Mouse (Mus musculus): ENCODE measurements around the gene Spon1. TPM values are rescaled to one million over a fixed set of nuclear protein-coding genes. Genes with fewer than 3 reads are reported as not detected.

Gene Spon1
- polyA plus RNA-seq, 1 experiment from 2014 or later: 47.0 TPM

DNA sequence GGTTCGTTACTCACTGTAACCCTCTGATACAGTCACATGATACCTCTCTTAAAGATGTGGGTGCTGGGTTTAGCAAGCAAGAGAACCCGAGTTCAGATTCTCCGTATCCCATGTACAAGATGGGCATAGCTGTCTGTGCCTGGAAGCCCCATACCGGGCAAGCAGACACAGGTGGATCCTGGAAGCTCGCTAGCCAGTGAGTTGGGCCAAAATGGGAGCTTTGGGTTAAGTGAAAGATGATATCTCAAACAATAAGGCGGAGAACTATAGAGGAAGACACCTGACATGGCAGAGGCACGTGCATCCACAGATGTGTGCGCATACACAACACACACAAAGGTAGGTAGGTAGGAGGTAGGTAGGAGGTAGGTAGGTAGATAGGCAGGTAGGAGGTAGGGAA is 261.1 kb downstream of the Spon1 start:
- Histone ChIP-seq H3K4me1 (ENCODE audit: control insufficient read depth, insufficient read depth, low read length) (no peaks in the 10 kb centered on the region), H3K4me2 (ENCODE audit: low read length) (no peak overlapping the region), H3K27ac (ENCODE audit: low read length) (no peak overlapping the region), H3K4me3 (ENCODE audit: low read depth, low read length) (no peak overlapping the region), H3K9ac (ENCODE audit: low read depth, low read length) (no peak overlapping the region), H3K9me3 (replicated peaks; ENCODE audit: control insufficient read depth, low read length, poor library complexity, severe bottlenecking) (no peaks in the 10 kb centered on the region), H3K27me3 (ENCODE audit: control insufficient read depth, insufficient read depth, low read depth, low read length) (no peaks in the 10 kb centered on the region), H3K36me3 (ENCODE audit: control insufficient read depth, insufficient read depth, low read length) (no peaks in the 10 kb centered on the region)
- 91% methylated on average over 8 of the region's 8 CpGs for WGBS
- no peak for ATAC-seq

DNA sequence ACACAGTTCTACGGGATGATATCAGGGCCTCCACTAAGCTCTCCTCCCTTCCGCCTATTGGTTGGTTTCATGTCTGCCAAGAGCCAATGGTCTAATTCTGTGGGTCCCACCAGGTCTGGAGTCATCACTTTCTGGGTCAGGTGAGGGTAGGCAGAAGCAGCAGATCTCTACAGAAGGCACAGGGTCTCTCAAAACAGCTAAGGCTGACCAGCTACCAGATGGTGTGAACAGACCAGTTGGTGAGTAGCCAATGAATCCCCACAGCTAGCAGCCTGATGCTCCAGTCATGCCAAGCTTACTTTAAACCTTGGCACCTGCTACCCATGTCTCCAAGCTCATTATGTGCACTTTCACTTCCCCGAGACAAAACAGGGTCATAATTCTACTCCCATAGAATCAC is 261.6 kb downstream of the Spon1 start:
- Histone ChIP-seq H3K4me3 (ENCODE audit: low read depth, low read length) (no peak overlapping the region), H3K9me3 (replicated peaks; ENCODE audit: control insufficient read depth, low read length, poor library complexity, severe bottlenecking) (no peaks in the 10 kb centered on the region), H3K4me2 (ENCODE audit: low read length) (no peak overlapping the region), H3K27ac (ENCODE audit: low read length) (no peak overlapping the region), H3K4me1 (ENCODE audit: control insufficient read depth, insufficient read depth, low read length) (no peaks in the 10 kb centered on the region), H3K9ac (ENCODE audit: low read depth, low read length) (no peak overlapping the region), H3K36me3 (ENCODE audit: control insufficient read depth, insufficient read depth, low read length) (no peaks in the 10 kb centered on the region), H3K27me3 (ENCODE audit: control insufficient read depth, insufficient read depth, low read depth, low read length) (no peaks in the 10 kb centered on the region)
- no peak for ATAC-seq
- 89% methylated on average over 3 of the region's 3 CpGs for WGBS

DNA sequence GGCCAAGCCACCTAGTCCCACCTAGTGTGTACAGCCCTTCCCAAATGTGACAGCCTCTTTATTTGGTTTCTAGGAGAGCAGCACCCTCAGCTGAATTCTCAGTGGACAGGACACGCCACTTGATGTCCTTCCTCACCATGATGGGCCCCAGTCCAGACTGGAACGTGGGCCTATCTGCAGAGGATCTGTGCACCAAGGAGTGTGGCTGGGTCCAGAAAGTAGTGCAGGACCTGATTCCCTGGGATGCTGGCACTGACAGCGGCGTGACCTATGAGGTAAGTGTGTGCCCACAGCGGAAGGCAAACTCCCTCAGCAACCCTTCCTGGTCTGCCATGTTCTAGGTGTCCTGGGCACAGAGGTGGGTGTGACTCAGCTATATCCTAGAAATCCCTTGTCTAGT is 263.0 kb downstream of the Spon1 start:
- Histone ChIP-seq H3K4me1 (ENCODE audit: control insufficient read depth, insufficient read depth, low read length) (no peaks in the 10 kb centered on the region), H3K4me3 (ENCODE audit: low read depth, low read length) (no peak overlapping the region), H3K9ac (ENCODE audit: low read depth, low read length) (no peak overlapping the region), H3K27me3 (ENCODE audit: control insufficient read depth, insufficient read depth, low read depth, low read length) (no peaks in the 10 kb centered on the region), H3K36me3 (ENCODE audit: control insufficient read depth, insufficient read depth, low read length) (no peaks in the 10 kb centered on the region), H3K27ac (ENCODE audit: low read length) (no peak overlapping the region), H3K9me3 (replicated peaks; ENCODE audit: control insufficient read depth, low read length, poor library complexity, severe bottlenecking) (no peaks in the 10 kb centered on the region), H3K4me2 (ENCODE audit: low read length) (no peak overlapping the region)
- ATAC-seq: no peak
- WGBS: 94% methylated on average over 5 of the region's 5 CpGs

DNA sequence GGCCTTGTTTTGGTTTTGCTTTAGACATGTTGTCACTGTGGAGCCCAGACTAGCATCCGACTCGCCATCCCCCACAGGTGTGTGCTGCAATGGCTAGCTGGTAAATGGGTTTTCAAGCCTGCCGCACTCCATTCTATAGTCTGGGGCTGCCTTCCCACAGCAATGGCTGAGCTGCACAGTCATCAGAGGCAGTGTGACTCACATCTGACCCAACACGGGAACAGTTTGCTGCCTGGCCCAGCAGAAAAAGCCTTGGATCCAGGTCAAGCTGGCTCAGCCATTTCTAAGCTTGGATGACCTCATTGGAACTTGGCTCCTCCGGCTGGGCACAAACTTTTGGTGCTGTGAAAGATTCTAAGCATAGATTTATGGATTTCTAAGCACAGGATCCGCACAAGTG is 263.8 kb downstream of the Spon1 start:
- no peak for ATAC-seq
- Histone ChIP-seq H3K9ac (ENCODE audit: low read depth, low read length) (no peak overlapping the region), H3K36me3 (ENCODE audit: control insufficient read depth, insufficient read depth, low read length) (no peaks in the 10 kb centered on the region), H3K9me3 (replicated peaks; ENCODE audit: control insufficient read depth, low read length, poor library complexity, severe bottlenecking) (no peaks in the 10 kb centered on the region), H3K4me1 (ENCODE audit: control insufficient read depth, insufficient read depth, low read length) (no peaks in the 10 kb centered on the region), H3K4me2 (ENCODE audit: low read length) (no peak overlapping the region), H3K27me3 (ENCODE audit: control insufficient read depth, insufficient read depth, low read depth, low read length) (no peaks in the 10 kb centered on the region), H3K27ac (ENCODE audit: low read length) (no peak overlapping the region), H3K4me3 (ENCODE audit: low read depth, low read length) (no peak overlapping the region)
- 89% methylated on average over 6 of the region's 6 CpGs for WGBS

- 77% methylated on average over 4 of the region's 4 CpGs for WGBS
- Histone ChIP-seq H3K9ac (ENCODE audit: low read depth, low read length) (no peak overlapping the region), H3K4me1 (ENCODE audit: control insufficient read depth, insufficient read depth, low read length) (peaks cover 3% of the 10 kb centered on the region; the same call in 1 of the 2 replicates), H3K36me3 (ENCODE audit: control insufficient read depth, insufficient read depth, low read length) (peaks cover 5% of the 10 kb centered on the region; the same call in 1 of the 2 replicates), H3K4me3 (ENCODE audit: low read depth, low read length) (no peak overlapping the region), H3K27ac (ENCODE audit: low read length) (0 out of 2 replicates have a peak overlapping the region, but pooled peaks have one; percentile 44), H3K4me2 (ENCODE audit: low read length) (no peak overlapping the region), H3K27me3 (ENCODE audit: control insufficient read depth, insufficient read depth, low read depth, low read length) (no peaks in the 10 kb centered on the region), H3K9me3 (replicated peaks; ENCODE audit: control insufficient read depth, low read length, poor library complexity, severe bottlenecking) (no peaks in the 10 kb centered on the region)
- ATAC-seq: no peak
These were observed 271.4 kb downstream of the Spon1 start for GRCm38 (mm10) chr7:114037237-114037636.

DNA sequence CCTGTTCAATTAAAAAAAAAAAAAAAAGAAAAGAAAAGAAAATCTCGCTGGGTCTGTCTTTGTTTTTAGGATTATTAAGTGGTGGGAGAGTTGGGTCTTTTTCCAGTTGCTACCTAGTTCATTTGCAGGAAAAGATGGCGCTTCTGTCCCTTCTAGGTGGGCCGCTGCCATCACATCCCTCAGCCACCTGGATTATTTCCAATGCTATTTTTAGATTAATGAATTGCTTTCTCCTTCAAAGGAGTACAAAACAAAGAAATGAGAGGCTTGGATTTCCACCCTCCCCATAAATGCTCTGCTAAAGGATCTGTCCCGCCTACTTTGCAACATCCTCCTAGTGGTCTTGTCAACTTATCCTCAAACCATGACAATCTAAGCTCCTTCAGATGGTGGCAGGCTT is 275.6 kb downstream of the Spon1 start:
- H3K4me1 ChIP-seq (ENCODE audit: control insufficient read depth, insufficient read depth, low read length): peaks cover 3% of the 10 kb centered on the region; the same call in 1 of the 2 replicates
- no peak overlapping the region for H3K4me3 ChIP-seq (ENCODE audit: low read depth, low read length)
- 77% methylated on average over 4 of the region's 4 CpGs for WGBS
- no peak for ATAC-seq
- H3K27ac ChIP-seq (ENCODE audit: low read length): no peak overlapping the region
- no peaks in the 10 kb centered on the region for H3K9me3 ChIP-seq (replicated peaks; ENCODE audit: control insufficient read depth, low read length, poor library complexity, severe bottlenecking)
- H3K9ac ChIP-seq (ENCODE audit: low read depth, low read length): no peak overlapping the region
- H3K27me3 ChIP-seq (ENCODE audit: control insufficient read depth, insufficient read depth, low read depth, low read length): no peaks in the 10 kb centered on the region
- no peak overlapping the region for H3K4me2 ChIP-seq (ENCODE audit: low read length)
- peaks cover 5% of the 10 kb centered on the region; the same call in 1 of the 2 replicates for H3K36me3 ChIP-seq (ENCODE audit: control insufficient read depth, insufficient read depth, low read length)

DNA sequence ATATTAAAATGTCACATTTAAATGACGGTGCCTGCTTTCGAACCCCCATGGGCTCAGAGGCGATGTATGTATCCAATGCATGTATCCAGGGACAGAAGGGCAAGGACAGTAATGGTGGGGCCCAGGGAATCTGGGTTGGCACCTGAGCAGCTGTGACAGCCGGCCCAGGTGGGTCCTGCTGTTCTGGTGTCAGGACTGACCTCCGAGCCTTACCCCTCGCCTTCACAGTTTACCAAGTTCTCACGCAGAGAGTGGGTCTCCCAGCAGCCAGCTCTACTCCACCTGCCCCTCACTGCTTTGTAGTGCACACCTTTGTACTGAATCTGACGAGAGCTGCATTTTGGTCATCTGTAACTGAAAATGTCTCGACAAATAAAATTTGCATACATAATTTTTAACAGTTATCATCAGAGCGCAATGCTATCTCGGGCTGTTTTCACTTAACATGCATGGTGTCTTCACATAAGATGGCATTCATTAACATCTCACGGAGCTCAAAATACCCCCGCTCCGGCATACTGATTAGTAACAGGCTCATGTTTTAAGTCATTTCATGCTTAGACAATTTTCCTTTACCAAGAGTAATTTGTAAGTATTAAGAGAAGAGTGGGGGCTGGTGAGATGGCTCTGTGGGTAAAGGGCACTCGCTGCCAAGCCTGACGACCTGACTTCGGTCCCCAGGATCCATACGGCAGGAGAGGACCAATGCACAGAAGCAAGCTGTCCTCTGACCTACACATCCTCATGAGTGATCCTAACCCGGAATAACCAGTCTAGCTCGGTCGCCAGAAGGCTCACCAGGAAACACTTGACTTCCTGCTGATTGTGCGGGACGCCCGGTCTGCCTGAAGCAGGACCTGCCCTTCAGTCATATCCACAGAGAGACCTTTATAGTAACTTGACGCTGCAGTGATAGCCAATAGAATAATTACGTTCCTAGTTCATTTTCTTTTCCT is 277.5 kb downstream of the Spon1 start:
- H3K9ac ChIP-seq (ENCODE audit: low read depth, low read length): no peak overlapping the region
- no peaks in the 10 kb centered on the region for H3K27me3 ChIP-seq (ENCODE audit: control insufficient read depth, insufficient read depth, low read depth, low read length)
- WGBS: 73% methylated on average over 26 of the region's 26 CpGs
- 0 out of 2 replicates have a peak, but pooled peaks cover 3% of the 10 kb centered on the region for H3K4me1 ChIP-seq (ENCODE audit: control insufficient read depth, insufficient read depth, low read length)
- no peak overlapping the region for H3K4me3 ChIP-seq (ENCODE audit: low read depth, low read length)
- peaks cover 5% of the 10 kb centered on the region; the same call in 1 of the 2 replicates for H3K36me3 ChIP-seq (ENCODE audit: control insufficient read depth, insufficient read depth, low read length)
- H3K9me3 ChIP-seq (replicated peaks; ENCODE audit: control insufficient read depth, low read length, poor library complexity, severe bottlenecking): no peaks in the 10 kb centered on the region
- ATAC-seq: peak; percentile 56; the same call in 1 of the 2 replicates
- peak overlapping the region; percentile 26; the same call in 1 of the 2 replicates for H3K27ac ChIP-seq (ENCODE audit: low read length)
- no peak overlapping the region for H3K4me2 ChIP-seq (ENCODE audit: low read length)

DNA sequence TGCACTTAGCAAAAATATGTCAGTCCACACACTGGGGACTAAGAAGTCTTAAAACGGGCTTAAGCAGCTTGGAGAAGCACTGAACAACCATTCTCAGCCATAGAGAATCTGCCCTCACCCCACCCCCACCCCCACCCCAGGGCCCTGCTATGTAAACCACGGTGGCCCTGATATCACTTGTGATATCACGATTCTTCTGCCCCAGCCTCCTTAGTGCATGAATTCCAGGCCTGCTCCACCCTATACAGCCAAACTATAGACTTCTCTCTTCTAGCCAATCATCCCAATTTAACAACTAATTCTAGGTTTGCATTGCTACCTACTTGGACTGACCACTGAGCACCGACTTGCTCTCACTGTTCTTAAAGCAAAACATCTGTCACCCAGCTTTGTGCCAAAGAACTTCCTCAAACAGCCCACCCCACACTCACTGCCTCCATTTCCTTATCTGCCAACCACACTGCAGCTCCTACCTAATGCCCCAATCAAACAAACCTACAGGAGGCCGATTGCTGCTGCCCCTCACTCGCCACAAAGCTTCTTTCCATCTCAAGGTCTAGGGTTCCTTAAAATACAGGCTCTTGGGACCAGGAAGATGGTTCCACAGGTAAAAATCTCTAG is 278.2 kb downstream of the Spon1 start:
- Histone ChIP-seq H3K4me3 (ENCODE audit: low read depth, low read length) (no peak overlapping the region), H3K36me3 (ENCODE audit: control insufficient read depth, insufficient read depth, low read length) (peaks cover 5% of the 10 kb centered on the region; the same call in 1 of the 2 replicates), H3K4me2 (ENCODE audit: low read length) (no peak overlapping the region), H3K27ac (ENCODE audit: low read length) (no peak overlapping the region), H3K9ac (ENCODE audit: low read depth, low read length) (no peak overlapping the region), H3K4me1 (ENCODE audit: control insufficient read depth, insufficient read depth, low read length) (0 out of 2 replicates have a peak, but pooled peaks cover 3% of the 10 kb centered on the region), H3K27me3 (ENCODE audit: control insufficient read depth, insufficient read depth, low read depth, low read length) (no peaks in the 10 kb centered on the region), H3K9me3 (replicated peaks; ENCODE audit: control insufficient read depth, low read length, poor library complexity, severe bottlenecking) (no peaks in the 10 kb centered on the region)
- WGBS: 81% methylated on average over 6 of the region's 6 CpGs
- ATAC-seq: no peak

GRCm38 (mm10) chr7:114045814-114046213 is 280.0 kb downstream of the Spon1 start:
- Histone ChIP-seq H3K9me3 (replicated peaks; ENCODE audit: control insufficient read depth, low read length, poor library complexity, severe bottlenecking) (no peaks in the 10 kb centered on the region), H3K4me3 (ENCODE audit: low read depth, low read length) (no peak overlapping the region), H3K4me2 (ENCODE audit: low read length) (no peak overlapping the region), H3K9ac (ENCODE audit: low read depth, low read length) (no peak overlapping the region), H3K4me1 (ENCODE audit: control insufficient read depth, insufficient read depth, low read length) (0 out of 2 replicates have a peak, but pooled peaks cover 3% of the 10 kb centered on the region), H3K36me3 (ENCODE audit: control insufficient read depth, insufficient read depth, low read length) (no peaks in the 10 kb centered on the region; the same call in 1 of the 2 replicates), H3K27ac (ENCODE audit: low read length) (no peak overlapping the region), H3K27me3 (ENCODE audit: control insufficient read depth, insufficient read depth, low read depth, low read length) (no peaks in the 10 kb centered on the region)
- 84% methylated on average over 2 of the region's 2 CpGs for WGBS
- ATAC-seq: no peak
